Mouse (Mus musculus) frontal cortex, postnatal 25 days (tissue): ENCODE data around the gene Mipep.
A peak's percentile ranks its signal among the peaks of the same experiment; 100 is the strongest.

Experiments
- DNase-seq, 2 experiments: peaks; one replicate each; pipeline ENCODE4 v3.0.0; 2022; ENCODE audit warnings: low spot score in 2 of 2

Gene Mipep

DNA sequence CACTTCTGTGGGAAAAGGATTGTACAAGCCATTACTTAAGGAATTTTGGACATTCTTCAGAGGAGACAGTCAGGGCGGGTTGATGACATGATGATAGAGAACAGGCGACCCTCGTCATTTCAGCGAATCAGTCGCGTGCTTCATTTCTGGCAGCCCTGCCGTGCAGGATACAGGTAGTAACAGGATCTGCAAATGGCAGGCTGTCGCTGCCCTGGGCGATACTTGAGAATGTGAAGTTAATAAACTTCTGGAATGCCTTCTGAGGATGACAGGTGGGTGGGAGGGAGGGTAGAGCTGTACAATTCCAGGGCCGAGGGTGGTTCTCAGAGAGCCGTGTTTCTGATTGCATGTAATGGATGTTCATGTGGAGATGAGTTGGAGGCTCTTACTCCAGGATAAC, 82.0 kb downstream of the Mipep start:
- no peak for DNase-seq

DNA sequence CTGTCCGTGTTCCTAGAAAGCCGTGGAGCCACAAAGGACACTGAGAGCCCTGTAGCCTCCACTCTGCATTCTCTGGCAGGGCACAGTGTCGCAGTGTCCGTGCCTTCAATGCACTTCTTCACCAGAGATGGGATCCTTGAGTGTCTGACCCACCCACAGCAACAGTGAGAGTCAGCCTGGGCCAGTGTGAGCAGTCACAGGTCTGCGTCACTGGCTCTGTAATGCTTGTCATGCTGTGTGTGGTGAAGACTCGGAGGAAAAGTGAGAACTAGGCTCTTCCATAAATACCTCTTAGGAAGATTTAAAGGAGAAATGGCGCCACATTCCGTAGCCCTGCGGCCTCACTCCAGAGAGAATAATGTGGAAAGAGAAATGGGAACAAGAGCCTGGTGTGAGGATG, 84.0 kb downstream of the Mipep start:
- no peak for DNase-seq

- no peak for DNase-seq
Measured at GRCm38 (mm10) chr14:60871831-60872230, 87.5 kb downstream of the Mipep start.

DNA sequence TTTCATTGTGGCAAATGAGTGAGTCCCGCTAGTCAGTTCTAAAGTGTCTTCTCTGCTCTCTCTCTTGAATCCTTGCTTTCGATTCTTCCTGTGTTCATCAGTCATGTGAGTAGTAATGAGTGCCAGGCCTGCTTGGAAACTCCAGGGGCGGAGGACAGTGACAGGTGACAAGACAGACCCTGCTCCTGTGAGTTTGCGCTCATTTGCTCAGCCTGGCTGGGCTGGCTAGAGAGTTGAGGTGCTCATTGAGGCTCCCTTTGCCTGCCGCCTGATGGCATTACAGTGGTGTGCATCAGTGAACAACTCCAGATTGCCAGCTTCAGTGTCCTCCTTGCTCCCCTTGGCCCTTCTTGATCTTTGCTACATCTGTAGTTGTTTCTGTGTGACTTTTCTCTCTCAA, 97.7 kb downstream of the Mipep start:
- no peak for DNase-seq

DNA sequence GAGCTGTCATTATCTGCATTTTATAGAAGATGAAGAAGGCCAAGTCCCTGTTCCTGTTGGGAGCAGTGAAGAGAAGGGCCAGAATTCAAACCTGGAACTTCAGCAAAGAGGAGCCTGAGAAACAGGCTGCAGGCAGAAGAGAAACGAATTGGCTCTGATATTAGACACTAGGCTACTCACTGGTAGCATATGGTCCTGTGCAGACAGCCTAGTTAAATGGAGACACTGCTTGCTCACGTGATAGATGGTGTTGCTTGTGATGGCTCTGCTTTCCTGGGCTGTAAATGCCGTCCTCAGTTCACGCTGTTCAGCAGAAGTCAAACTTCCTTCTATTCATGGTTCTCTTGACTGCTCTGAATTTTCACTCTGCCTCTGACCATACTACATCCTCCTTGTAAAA, 98.3 kb downstream of the Mipep start:
- DNase-seq, result no peak

DNA sequence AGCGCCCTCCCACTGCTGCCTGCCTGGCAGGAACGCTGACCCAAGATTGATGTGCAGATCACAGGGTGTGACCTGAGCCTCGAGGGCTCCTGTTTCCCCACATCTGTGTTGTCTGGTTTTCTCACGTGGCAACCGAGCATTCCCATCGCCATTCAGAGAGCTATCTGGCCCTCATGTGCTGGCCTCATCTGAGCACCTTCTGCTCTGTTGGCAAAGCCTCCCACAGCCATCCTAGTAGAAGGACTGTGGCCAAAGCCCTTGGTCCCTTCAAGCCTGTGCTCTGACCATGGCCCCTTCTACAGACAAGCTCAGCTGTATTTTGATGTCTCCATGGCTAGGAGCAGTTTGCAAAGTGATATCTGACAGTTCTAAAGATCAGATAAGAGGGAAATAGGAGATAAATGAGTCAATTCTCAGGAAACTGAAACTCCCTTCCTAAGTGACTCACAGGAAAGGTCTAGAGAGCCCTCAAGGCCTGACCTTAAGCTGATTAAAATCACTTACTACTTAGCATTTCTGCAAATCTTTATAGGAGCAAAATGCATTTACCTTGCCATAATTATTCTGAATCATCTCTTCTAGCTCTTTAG, 101.1 kb downstream of the Mipep start:
- no peak for DNase-seq

GRCm38 (mm10) chr14:60893882-60894281, 109.5 kb downstream of the Mipep start:
- DNase-seq, result no peak

DNA sequence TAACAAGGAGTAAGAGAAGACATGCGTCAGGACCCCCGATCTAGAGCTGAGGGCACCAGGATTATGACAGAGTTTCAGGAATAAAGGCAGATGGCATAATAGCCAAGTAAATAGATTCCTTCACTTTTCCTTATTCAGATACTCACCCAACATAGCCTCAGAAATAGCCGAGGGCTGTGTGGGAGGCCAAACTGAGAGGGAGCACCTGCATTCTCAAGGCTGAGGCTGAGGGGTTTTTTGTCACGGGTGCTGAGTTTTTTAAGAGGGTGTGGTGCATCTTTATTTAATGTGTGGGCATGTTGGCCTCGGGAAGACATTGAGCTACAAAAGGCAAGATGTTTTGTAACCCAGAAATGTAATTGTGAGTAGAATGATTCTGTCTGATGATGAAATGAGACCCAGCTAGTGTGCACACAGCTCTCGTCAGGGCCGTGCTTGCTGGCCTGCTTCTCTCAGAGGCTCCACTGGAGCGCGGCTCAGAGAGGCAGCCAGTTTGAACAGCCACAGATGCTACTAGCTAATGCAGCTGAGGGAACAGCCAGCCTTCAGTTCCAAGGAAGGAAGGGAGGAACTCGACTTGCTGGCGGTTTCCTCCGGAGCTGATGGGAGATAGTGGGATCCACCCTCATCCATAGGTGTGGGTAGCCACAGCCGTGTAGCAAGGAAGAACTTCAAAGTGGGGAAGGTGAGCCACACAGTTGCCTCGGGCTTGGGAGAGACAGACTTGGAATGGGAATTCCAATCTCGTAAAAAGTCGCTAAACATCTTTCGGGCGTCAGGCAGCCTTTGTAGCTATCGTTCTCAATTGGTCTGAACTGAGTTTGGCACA, 111.0 kb downstream of the Mipep start:
- peak in 1 of 2 experiments; percentile 33 for DNase-seq

DNA sequence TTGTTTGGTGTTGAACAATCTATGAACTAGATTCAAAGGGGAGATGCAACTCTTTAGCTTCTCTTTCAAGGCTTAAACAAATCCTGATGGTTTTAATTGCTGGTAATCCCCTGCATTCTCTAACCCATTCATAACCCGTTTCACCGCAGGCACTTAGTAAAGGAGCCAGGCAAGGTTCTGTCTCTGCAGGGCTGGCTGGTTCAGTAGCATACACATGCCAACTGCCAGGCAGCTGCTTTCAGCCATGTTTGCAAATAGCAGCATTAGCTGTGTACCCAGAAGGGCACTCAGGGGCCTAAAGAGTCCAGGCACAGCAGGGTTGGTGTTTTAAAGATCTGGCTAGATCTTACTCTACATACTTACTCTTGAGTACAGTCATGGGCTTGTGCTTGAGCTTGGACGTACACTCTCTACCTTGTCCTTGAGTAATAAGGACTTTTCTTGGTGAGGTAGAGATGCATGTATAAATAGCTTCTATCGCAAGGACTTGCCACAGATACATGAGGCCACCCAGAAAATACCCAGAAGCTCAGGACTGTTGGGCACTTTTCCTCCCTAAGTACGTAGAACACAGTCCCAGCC, 113.8 kb downstream of the Mipep start:
- DNase-seq, result no peak

- no peak for DNase-seq
Measured at GRCm38 (mm10) chr14:60904501-60904900, 120.1 kb downstream of the Mipep start.

DNA sequence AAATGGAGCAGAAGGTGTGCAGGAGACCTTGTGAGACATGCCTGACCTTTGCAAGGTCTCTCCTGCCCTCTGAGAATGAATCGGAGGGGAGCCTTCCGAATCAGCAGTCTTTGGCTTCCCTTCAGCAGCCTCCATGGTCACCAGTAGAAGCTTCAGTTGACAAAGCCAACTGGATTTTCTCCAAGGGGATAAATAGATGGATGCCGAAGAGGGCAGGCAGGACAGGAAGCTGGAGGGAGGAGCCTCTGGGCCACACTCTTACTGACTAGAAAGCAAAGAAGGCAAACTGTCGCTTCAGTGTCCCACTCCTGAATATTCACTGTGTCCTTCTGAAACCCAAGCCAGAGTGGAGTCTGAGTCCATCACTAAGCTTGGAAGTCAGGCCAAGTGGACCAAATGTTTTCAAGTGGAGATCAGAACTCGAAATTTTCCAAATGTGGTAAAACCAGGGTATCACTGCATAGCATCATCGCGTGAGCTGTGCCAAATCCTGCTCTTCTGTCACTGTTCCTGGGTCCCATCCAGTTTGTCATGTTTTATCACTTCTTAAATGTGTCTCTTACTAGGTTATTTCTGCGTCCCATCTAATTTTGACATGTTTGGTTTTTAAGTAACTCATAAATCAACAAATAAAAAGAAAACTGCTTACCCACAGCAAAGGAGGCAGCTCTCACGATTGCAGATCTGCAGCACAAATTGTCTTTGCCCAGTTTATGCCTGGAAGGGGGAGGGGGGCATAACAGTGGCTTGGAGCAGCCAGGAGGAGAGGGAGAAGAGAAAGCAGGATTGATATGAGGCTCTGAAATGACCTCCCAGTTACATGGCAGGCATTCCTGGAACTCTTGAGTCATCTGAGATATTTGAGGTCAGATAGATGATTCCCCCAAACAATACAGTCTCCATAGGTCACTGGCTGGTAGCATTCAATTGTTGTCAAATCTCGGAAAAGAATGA, 122.3 kb downstream of the Mipep start:
- DNase-seq, result no peak

DNA sequence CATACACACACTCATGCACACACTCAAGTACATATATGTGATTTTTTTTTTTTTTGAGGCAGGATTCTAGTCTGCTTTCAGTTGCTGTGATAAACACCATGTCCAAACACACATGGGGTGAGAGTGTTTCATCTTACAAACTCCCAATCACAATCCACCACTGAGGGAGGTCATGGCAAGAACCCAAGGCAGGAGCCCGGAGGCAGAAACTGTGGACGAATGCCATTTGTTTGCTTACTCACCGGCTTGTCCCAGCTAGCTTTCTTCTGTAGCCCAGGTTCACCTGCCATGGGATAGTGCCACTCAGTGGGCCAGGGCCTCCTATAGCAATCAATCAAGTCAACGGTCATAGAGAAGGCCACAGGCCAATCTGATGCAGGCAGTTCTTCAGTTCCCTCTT, 125.0 kb downstream of the Mipep start:
- DNase-seq, result no peak

DNA sequence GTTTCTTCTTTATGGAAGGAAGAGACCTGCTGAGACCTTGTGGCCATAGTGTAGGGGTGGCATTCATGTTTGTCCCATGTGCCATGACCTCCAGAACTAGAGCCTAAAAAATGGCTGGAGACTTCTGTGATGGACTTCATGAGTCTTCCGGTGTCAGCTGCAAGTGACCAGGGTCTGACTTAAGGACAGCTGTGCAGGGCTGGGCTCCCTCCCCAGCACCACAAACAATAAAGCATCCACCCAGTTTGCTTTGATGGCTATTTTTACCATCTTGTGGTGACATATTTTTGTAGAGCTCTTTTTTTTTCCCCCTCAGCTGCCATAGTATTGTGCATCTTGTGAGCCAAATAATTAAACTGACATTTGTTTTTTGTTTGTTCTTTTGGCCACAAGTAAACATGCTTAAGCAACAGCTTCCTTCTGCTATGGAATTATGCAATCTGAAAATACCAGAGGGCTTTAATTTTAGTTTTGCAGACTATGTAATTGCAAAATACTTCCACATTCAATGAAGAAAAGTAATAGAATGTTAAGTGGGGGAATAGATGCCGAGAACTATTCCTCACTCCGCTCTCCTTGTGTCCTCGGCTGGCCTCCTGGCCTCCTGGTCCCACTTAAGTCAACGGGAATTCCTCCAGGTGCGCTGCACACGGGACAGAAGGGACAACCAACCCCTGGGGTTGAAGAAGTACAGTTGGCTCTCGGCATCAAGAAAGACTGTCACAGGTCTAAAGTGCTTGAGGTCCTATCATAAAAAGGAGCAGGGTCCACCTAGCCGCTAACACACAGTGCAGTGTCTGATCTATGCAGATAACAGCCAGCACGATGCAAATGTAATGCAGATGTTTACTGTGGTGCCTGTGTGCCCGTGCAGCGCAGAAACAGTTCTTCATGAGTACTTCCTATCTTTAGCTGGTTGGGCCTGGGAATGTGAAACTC, 126.4 kb downstream of the Mipep start:
- DNase-seq, result no peak

DNA sequence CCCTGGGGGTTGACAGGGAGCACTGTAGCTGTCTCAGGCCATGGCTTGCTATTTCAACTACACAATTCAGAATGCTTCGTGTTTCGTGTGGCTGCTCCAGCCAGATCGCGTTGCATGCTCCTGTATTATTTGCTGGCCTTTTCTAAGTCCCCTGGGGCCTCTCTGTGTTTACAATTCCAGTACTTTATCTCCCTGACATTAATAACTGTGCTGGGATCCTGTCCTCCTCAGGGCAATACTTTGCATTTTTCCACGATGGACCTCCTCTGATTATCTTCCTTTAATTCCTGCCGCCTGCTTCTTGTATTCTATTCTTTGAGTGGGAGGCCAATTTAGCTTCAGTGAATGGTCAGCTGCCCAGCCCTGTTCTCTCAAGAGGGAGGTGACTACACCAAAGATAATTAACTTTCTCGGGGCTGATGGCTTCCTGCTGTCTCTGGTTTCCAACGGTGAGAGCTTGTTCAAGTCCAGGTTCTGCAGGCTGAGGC, 128.7 kb downstream of the Mipep start:
- no peak for DNase-seq

GRCm38 (mm10) chr14:60916661-60917060, 132.3 kb downstream of the Mipep start:
- no peak for DNase-seq

- no peak for DNase-seq
Measured at GRCm38 (mm10) chr14:60926011-60926410, 141.6 kb downstream of the Mipep start.

GRCm38 (mm10) chr14:60935705-60936104, 151.3 kb downstream of the Mipep start:
- DNase-seq, result no peak

DNA sequence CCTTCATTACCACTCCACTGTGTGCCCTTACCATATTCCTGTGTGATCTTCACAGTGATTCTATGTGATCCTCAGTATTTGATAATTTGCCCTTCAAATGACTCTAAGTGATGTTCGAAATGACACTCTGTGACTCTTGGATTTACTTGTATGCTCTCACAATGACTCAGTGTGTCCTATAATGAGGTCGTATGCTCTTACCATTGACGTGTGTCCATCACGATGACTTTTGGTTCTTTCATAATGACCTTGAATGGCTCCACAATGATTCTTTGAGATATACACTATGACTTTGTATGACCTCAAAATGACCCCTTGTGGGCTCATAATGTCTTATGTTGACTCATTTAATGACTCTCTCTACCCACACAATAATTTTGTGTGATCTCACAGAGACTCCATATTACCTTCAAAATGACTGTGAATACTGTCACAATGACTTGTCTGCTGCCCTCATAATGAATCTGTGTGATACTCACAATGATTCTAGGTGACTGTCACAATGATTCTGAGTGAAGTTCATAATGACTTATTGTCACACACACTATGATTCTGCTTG, 153.2 kb downstream of the Mipep start:
- no peak for DNase-seq
